Mouse (Mus musculus): Measurements from ENCODE around the gene Gcm1. TPM values are rescaled to one million over a fixed set of nuclear protein-coding genes. Genes with fewer than 3 reads are reported as not detected.

Gene Gcm1
- polyA plus RNA-seq, 1 experiment from 2014 or later = not detected

Other genes starting within 250 kb of the Gcm1 start
- gene Elovl5, start 134.6 kb upstream of the Gcm1 start, polyA plus RNA-seq (2014; fragmentation: Nextera tagmentation; extraction: Ambion mirVana) = 80.3 and 86.7 TPM in 2 replicates
- 49.8 and 51.3 TPM in 2 replicates for gene Fbxo9, start 57.1 kb downstream of the Gcm1 start, polyA plus RNA-seq (2014; fragmentation: Nextera tagmentation; extraction: Ambion mirVana)
- 16.0 and 16.6 TPM in 2 replicates for gene Ick, start 57.3 kb downstream of the Gcm1 start, polyA plus RNA-seq (2014; fragmentation: Nextera tagmentation; extraction: Ambion mirVana)
- gene Gsta4, start 130.8 kb downstream of the Gcm1 start, polyA plus RNA-seq (2014; fragmentation: Nextera tagmentation; extraction: Ambion mirVana) = 75.8 and 80.3 TPM in 2 replicates
- not detected in 2 replicates for gene Gsta1, start 178.7 kb downstream of the Gcm1 start, polyA plus RNA-seq (2014; fragmentation: Nextera tagmentation; extraction: Ambion mirVana)
- gene Gm3776, start 205.2 kb downstream of the Gcm1 start, polyA plus RNA-seq (2014; fragmentation: Nextera tagmentation; extraction: Ambion mirVana) = not detected in 2 replicates
- gene Gm10639, start 238.0 kb downstream of the Gcm1 start, polyA plus RNA-seq (2014; fragmentation: Nextera tagmentation; extraction: Ambion mirVana) = not detected in 2 replicates

Data from heart, embryonic 14.5 days (tissue).